In genomic region chr11:6547696-6548325, GRCm38 (mm10) we compare ENCODE assay signal across 8 mouse cellular contexts. TPM values are rescaled to one million over a fixed set of nuclear protein-coding genes. Genes with fewer than 3 reads are reported as not detected.
DNase-seq lines count a peak whose midpoint lies in the region; ATAC-seq and TF ChIP-seq lines count a peak whose summit lies in the region.

No protein-coding gene starts in this region.

- TF ChIP-seq CTCF in kidney, adult 2 months (conservative IDR thresholded peaks at IDR 0.05; ENCODE audit: insufficient read depth, insufficient read length, low read depth, low read length): no peak

- TF ChIP-seq POLR2A in kidney, adult 2 months (IDR thresholded peaks at IDR 0.05; ENCODE audit: low read depth, low read length): no peak

- no peak for ATAC-seq in hindbrain, embryonic 12.5 days (ENCODE audit: low FRiP score)
- no peak for ATAC-seq in midbrain, embryonic 13.5 days

- no peaks in the 10 kb centered on the region for H3K27me3 ChIP-seq in kidney, adult 2 months (replicated peaks; ENCODE audit: control insufficient read depth, insufficient read depth, low read length)
- no peaks in the 10 kb centered on the region for H3K27me3 ChIP-seq in hindbrain, embryonic 12.5 days
- H3K27me3 ChIP-seq in midbrain, embryonic 13.5 days: 0 out of 2 replicates have a peak, but pooled peaks cover 3% of the 10 kb centered on the region

- WGBS in kidney, adult 2 months: 21% methylated on average over 6 of the region's 6 CpGs
- WGBS in hindbrain, embryonic 12.5 days: 42% methylated on average over 6 of the region's 6 CpGs
- WGBS in midbrain, embryonic 13.5 days: 41% methylated on average over 6 of the region's 6 CpGs

- peak overlapping the region; percentile 69 for H3K4me2 ChIP-seq in hindbrain, embryonic 12.5 days (replicated peaks)
- H3K4me2 ChIP-seq in midbrain, embryonic 13.5 days (replicated peaks): peak overlapping the region; percentile 70

- peak overlapping the region; percentile 83 for H3K4me3 ChIP-seq in kidney, adult 2 months (ENCODE audit: insufficient read depth, low read depth, low read length)
- H3K4me3 ChIP-seq in hindbrain, embryonic 12.5 days: peak overlapping the region; percentile 95
- H3K4me3 ChIP-seq in midbrain, embryonic 13.5 days (replicated peaks): peak overlapping the region; percentile 95

- H3K9me3 ChIP-seq in hindbrain, embryonic 12.5 days (replicated peaks): no peaks in the 10 kb centered on the region
- H3K9me3 ChIP-seq in midbrain, embryonic 13.5 days: no peaks in the 10 kb centered on the region

- peaks cover 6% of the 10 kb centered on the region; the same call in 1 of the 2 replicates for H3K4me1 ChIP-seq in kidney, adult 2 months (ENCODE audit: control insufficient read depth, insufficient read depth, low read length)
- H3K4me1 ChIP-seq in hindbrain, embryonic 12.5 days: peaks cover 12% of the 10 kb centered on the region
- peaks cover 21% of the 10 kb centered on the region for H3K4me1 ChIP-seq in midbrain, embryonic 13.5 days (replicated peaks)

- peak overlapping the region; percentile 97 for H3K9ac ChIP-seq in hindbrain, embryonic 12.5 days
- H3K9ac ChIP-seq in midbrain, embryonic 13.5 days (replicated peaks): peak overlapping the region; percentile 90

- no peak for DNase-seq in kidney, adult 2 months
- DNase-seq in kidney, adult 18-20 months: no peak
- DNase-seq in adipocyte (ENCODE audit: low spot score): peak; percentile 62
- no peak for DNase-seq in right cerebral cortex, adult 18-20 months
- no peak for DNase-seq in right cerebral cortex, postnatal 4 days
- DNase-seq in kidney, adult 8-10 months: no peak

- no peaks in the 10 kb centered on the region for H3K36me3 ChIP-seq in kidney, adult 2 months (ENCODE audit: control insufficient read depth, insufficient read depth, low read length)
- H3K36me3 ChIP-seq in hindbrain, embryonic 12.5 days: peaks cover 7% of the 10 kb centered on the region
- H3K36me3 ChIP-seq in midbrain, embryonic 13.5 days: peaks cover 4% of the 10 kb centered on the region; the same call in 1 of the 2 replicates

- peak overlapping the region; percentile 72 for H3K27ac ChIP-seq in kidney, adult 2 months (ENCODE audit: insufficient read depth, low read depth, low read length)
- H3K27ac ChIP-seq in hindbrain, embryonic 12.5 days: peak overlapping the region; percentile 95
- H3K27ac ChIP-seq in midbrain, embryonic 13.5 days: peak overlapping the region; percentile 93; the same call in 1 of the 2 replicates

RNA-seq across cellular contexts. Expression of gene Ccm2, which starts 1.1 kb away (rescaled TPM):
- 56.1 and 60.8 TPM in 2 replicates for polyA plus RNA-seq in kidney, adult 2 months (2012; rRNA removed)
- 89.5 and 95.8 TPM in 2 replicates for polyA plus RNA-seq in hindbrain, embryonic 12.5 days (2016; fragmentation: Nextera tagmentation; extraction: Ambion mirVana)
- 82.4 and 87.8 TPM in 2 replicates for polyA plus RNA-seq in midbrain, embryonic 13.5 days (2015; fragmentation: Nextera tagmentation; extraction: Ambion mirVana)

RNA-seq across cellular contexts. Expression of gene Myo1g, which starts 27.0 kb away (rescaled TPM):
- 3.2 and 10.3 TPM in 2 replicates for polyA plus RNA-seq in kidney, adult 2 months (2012; rRNA removed)
- polyA plus RNA-seq in hindbrain, embryonic 12.5 days (2016; fragmentation: Nextera tagmentation; extraction: Ambion mirVana): 0.50 and 0.70 TPM in 2 replicates
- polyA plus RNA-seq in midbrain, embryonic 13.5 days (2015; fragmentation: Nextera tagmentation; extraction: Ambion mirVana): 0.27 and 0.32 TPM in 2 replicates

RNA-seq across cellular contexts. Expression of gene Nacad, which starts 58.0 kb away (rescaled TPM):
- polyA plus RNA-seq in kidney, adult 2 months (2012; rRNA removed): 2.2 and 2.7 TPM in 2 replicates
- 85.6 and 86.3 TPM in 2 replicates for polyA plus RNA-seq in hindbrain, embryonic 12.5 days (2016; fragmentation: Nextera tagmentation; extraction: Ambion mirVana)
- polyA plus RNA-seq in midbrain, embryonic 13.5 days (2015; fragmentation: Nextera tagmentation; extraction: Ambion mirVana): 96.9 and 101 TPM in 2 replicates

Comparison
In these comparisons a context has a peak if more than half of its experiments do, and no peak if none do; other contexts are left out.
1. RNA of gene Nacad, which starts 58.0 kb away (polyA plus RNA-seq): 96.9 to 101 TPM in midbrain, embryonic 13.5 days and 85.6 to 86.3 TPM in hindbrain, embryonic 12.5 days; 2.2 to 2.7 TPM in kidney, adult 2 months; every median in the first group is over 10 times any median in the second.
2. Peak in every context shown above with its lines, with median percentiles within 50 percentile points of each other: H3K27ac ChIP-seq and H3K4me3 ChIP-seq.